Mouse (Mus musculus) granulocyte monocyte progenitor cell, adult 5-6 weeks (primary cell): Measurements from ENCODE around the gene Nid1. TPM values are rescaled to one million over a fixed set of nuclear protein-coding genes. Genes with fewer than 3 reads are reported as not detected.
"Not testable (repeated sequence)": the region's sequence is repeated elsewhere in the genome, so short reads cannot be mapped to it uniquely, and the experiment has no call there.

Experiments used
- ATAC-seq: replicated peaks from 2 replicates; pipeline ENCODE4 v1.8.0; 2016; ENCODE audit warnings: mild to moderate bottlenecking, moderate TSS enrichment, inconsistent platforms; ENCODE audit not compliant: poor library complexity, severe bottlenecking
- total RNA-seq, 2 experiments: library from RNA; stranded (forward) in 1 of 2; stranded (reverse) in 1 of 2; fragments of 200-712, 200-1000 nt in 1 of 2; fragments of >200 nt in 1 of 2; fragmentation: Nextera tagmentation in 1 of 2; gene quantifications; 2 replicates each; pipeline ENCODE4 v1.2.3; 2014 to 2017

Nid1 gene
- total RNA-seq, 2 experiments from 2014 or later, result not detected

- peak; percentile 32 for ATAC-seq
Measured at GRCm38 (mm10) chr13:13537272-13538015, 100.1 kb downstream of the Nid1 start.

GRCm38 (mm10) chr13:13538585-13539300 is 101.4 kb downstream of the Nid1 start:
- ATAC-seq, result peak; percentile 88

GRCm38 (mm10) chr13:13543073-13543472 is 105.7 kb downstream of the Nid1 start:
- not testable (repeated sequence) for ATAC-seq

GRCm38 (mm10) chr13:13546792-13547191 is 109.4 kb downstream of the Nid1 start:
- ATAC-seq, result no peak

GRCm38 (mm10) chr13:13547889-13548288 is 110.5 kb downstream of the Nid1 start:
- ATAC-seq, result peak; percentile 43

GRCm38 (mm10) chr13:13548431-13549190 is 111.3 kb downstream of the Nid1 start:
- no peak for ATAC-seq

GRCm38 (mm10) chr13:13549687-13550660 is 112.6 kb downstream of the Nid1 start:
- peak; percentile 44 for ATAC-seq

- no peak for ATAC-seq
Measured at GRCm38 (mm10) chr13:13552020-13552419, 114.7 kb downstream of the Nid1 start.

- peak; percentile 51 for ATAC-seq
Measured at GRCm38 (mm10) chr13:13553660-13554059, 116.3 kb downstream of the Nid1 start.

- no peak for ATAC-seq
Measured at GRCm38 (mm10) chr13:13555196-13555595, 117.8 kb downstream of the Nid1 start.

- ATAC-seq, result peak; percentile 78
Measured at GRCm38 (mm10) chr13:13557001-13557743, 119.8 kb downstream of the Nid1 start.

GRCm38 (mm10) chr13:13558251-13558650 is 120.9 kb downstream of the Nid1 start:
- no peak for ATAC-seq

- ATAC-seq, result peak; percentile 85
Measured at GRCm38 (mm10) chr13:13558900-13559299, 121.5 kb downstream of the Nid1 start.

Other genes with a start within 250 kb of the Nid1 start
- gene Gpr137b, start 43.5 kb upstream of the Nid1 start, total RNA-seq (2014; fragmentation: Nextera tagmentation), result not detected in 2 replicates
- 3.3 TPM in 1 of 2 replicates, not detected in the other for gene Gpr137b, start 43.5 kb upstream of the Nid1 start, total RNA-seq (2017)
- 68.7 and 69.9 TPM in 2 replicates for gene Lyst, start 152.8 kb downstream of the Nid1 start, total RNA-seq (2014; fragmentation: Nextera tagmentation)
- gene Lyst, start 152.8 kb downstream of the Nid1 start, total RNA-seq (2017), result 77.8 and 90.0 TPM in 2 replicates